ENCODE assay signal across 8 mouse cellular contexts in genomic region chr15:96642436-96643405, GRCm38 (mm10). TPM values are rescaled to one million over a fixed set of nuclear protein-coding genes. Genes with fewer than 3 reads are reported as not detected.
A peak's percentile ranks its signal among the peaks of the same experiment; 100 is the strongest.
DNase-seq lines count a peak whose midpoint lies in the region; ATAC-seq and TF ChIP-seq lines count a peak whose summit lies in the region.

Gene Slc38a1, minus strand, starts transcription at chr15:96642913.

- no peaks in the 10 kb centered on the region for H3K27me3 ChIP-seq in kidney, embryonic 14.5 days (ENCODE audit: control insufficient read depth, insufficient read depth, low read length)
- no peaks in the 10 kb centered on the region for H3K27me3 ChIP-seq in intestine, embryonic 14.5 days (replicated peaks; ENCODE audit: control insufficient read depth, insufficient read depth, low read length)
- no peaks in the 10 kb centered on the region for H3K27me3 ChIP-seq in limb, embryonic 14.5 days (ENCODE audit: control insufficient read depth, insufficient read depth, low read length)
- no peaks in the 10 kb centered on the region for H3K27me3 ChIP-seq in midbrain, embryonic 15.5 days (replicated peaks)

- DNase-seq in kidney, adult 11 months = no peak
- peak; percentile 85 to 88 for DNase-seq in cerebellum, postnatal 10 days
- DNase-seq in frontal cortex, postnatal 25 days (ENCODE audit: low spot score in 2 of 2) = peak; percentile 30 to 41
- DNase-seq in intestine, embryonic 14.5 days (ENCODE audit: low spot score) = peak; percentile 91
- peak; percentile 85 for DNase-seq in limb, embryonic 14.5 days (ENCODE audit: low spot score)
- DNase-seq in spleen, postnatal 14 days (ENCODE audit: low spot score in 2 of 2) = peak; percentile 42 to 57

- peak within 1 kb of the TSS; percentile 78 for H3K4me3 ChIP-seq in kidney, embryonic 14.5 days (ENCODE audit: low read length)
- peak within 1 kb of the TSS; percentile 77 for H3K4me3 ChIP-seq in intestine, embryonic 14.5 days (ENCODE audit: low read depth, low read length)
- H3K4me3 ChIP-seq in limb, embryonic 14.5 days (replicated peaks; ENCODE audit: low read length) = peak within 1 kb of the TSS; percentile 71
- peak within 1 kb of the TSS; percentile 97 for H3K4me3 ChIP-seq in midbrain, embryonic 15.5 days

- H3K9me3 ChIP-seq in kidney, embryonic 14.5 days (ENCODE audit: control insufficient read depth, low read length) = no peaks in the 10 kb centered on the region
- no peaks in the 10 kb centered on the region for H3K9me3 ChIP-seq in intestine, embryonic 14.5 days (ENCODE audit: control insufficient read depth, low read length)
- H3K9me3 ChIP-seq in limb, embryonic 14.5 days (ENCODE audit: control insufficient read depth, low read length) = no peaks in the 10 kb centered on the region
- no peaks in the 10 kb centered on the region for H3K9me3 ChIP-seq in midbrain, embryonic 15.5 days

- peak within 1 kb of the TSS; percentile 95 for H3K9ac ChIP-seq in kidney, embryonic 14.5 days (ENCODE audit: low read depth, low read length)
- peak within 1 kb of the TSS; percentile 88 for H3K9ac ChIP-seq in intestine, embryonic 14.5 days (ENCODE audit: low read length)
- H3K9ac ChIP-seq in limb, embryonic 14.5 days (ENCODE audit: low read depth, low read length, severe bottlenecking) = peak within 1 kb of the TSS; percentile 91
- peak within 1 kb of the TSS; percentile 100 for H3K9ac ChIP-seq in midbrain, embryonic 15.5 days

- peaks cover 19% of the 10 kb centered on the region; the same call in 1 of the 2 replicates for H3K4me1 ChIP-seq in kidney, embryonic 14.5 days (ENCODE audit: control insufficient read depth, insufficient read depth, low read length)
- peaks cover 3% of the 10 kb centered on the region; the same call in 1 of the 2 replicates for H3K4me1 ChIP-seq in intestine, embryonic 14.5 days (replicated peaks; ENCODE audit: control insufficient read depth, insufficient read depth, low read length)
- peaks cover 24% of the 10 kb centered on the region for H3K4me1 ChIP-seq in limb, embryonic 14.5 days (ENCODE audit: control insufficient read depth, insufficient read depth, low read length)
- H3K4me1 ChIP-seq in midbrain, embryonic 15.5 days = peaks cover 33% of the 10 kb centered on the region

- ATAC-seq in kidney, embryonic 14.5 days (ENCODE audit: low FRiP score, low TSS enrichment) = peak; percentile 69
- ATAC-seq in intestine, embryonic 14.5 days (replicated peaks; ENCODE audit: low FRiP score, low TSS enrichment, low read depth) = peak; percentile 79
- peak; percentile 74 for ATAC-seq in limb, embryonic 14.5 days (ENCODE audit: low FRiP score, low read depth)
- ATAC-seq in midbrain, embryonic 15.5 days (replicated peaks) = peak; percentile 84

- no peaks in the 10 kb centered on the region for H3K36me3 ChIP-seq in kidney, embryonic 14.5 days (ENCODE audit: control insufficient read depth, insufficient read depth, low read length)
- H3K36me3 ChIP-seq in intestine, embryonic 14.5 days (ENCODE audit: control insufficient read depth, insufficient read depth, low read length) = 0 out of 2 replicates have a peak, but pooled peaks cover 2% of the 10 kb centered on the region
- H3K36me3 ChIP-seq in limb, embryonic 14.5 days (ENCODE audit: control insufficient read depth, insufficient read depth, low read length) = no peaks in the 10 kb centered on the region
- H3K36me3 ChIP-seq in midbrain, embryonic 15.5 days (replicated peaks) = no peaks in the 10 kb centered on the region

- H3K27ac ChIP-seq in kidney, embryonic 14.5 days (ENCODE audit: low read depth, low read length) = peak within 1 kb of the TSS; percentile 98
- H3K27ac ChIP-seq in intestine, embryonic 14.5 days (ENCODE audit: low read depth) = peak within 1 kb of the TSS; percentile 97
- peak within 1 kb of the TSS; percentile 97 for H3K27ac ChIP-seq in limb, embryonic 14.5 days (replicated peaks; ENCODE audit: low read depth, low read length)
- peak within 1 kb of the TSS; percentile 100 for H3K27ac ChIP-seq in midbrain, embryonic 15.5 days

- TF ChIP-seq POLR2A in limb, embryonic 14.5 days (IDR thresholded peaks at IDR 0.05; ENCODE audit: borderline replicate concordance, extremely low read depth, insufficient read depth, insufficient read length) = peak; percentile 56; the same call in 1 of the 2 replicates

- under 1% methylated on average over 58 of the region's 70 CpGs for WGBS in kidney, embryonic 14.5 days
- WGBS in intestine, embryonic 14.5 days = under 1% methylated on average over 67 of the region's 70 CpGs
- WGBS in limb, embryonic 14.5 days = 0% methylated on average over 50 of the region's 70 CpGs
- under 1% methylated on average over 63 of the region's 70 CpGs for WGBS in midbrain, embryonic 15.5 days

- H3K4me2 ChIP-seq in kidney, embryonic 14.5 days (replicated peaks; ENCODE audit: low read depth, low read length) = peak within 1 kb of the TSS; percentile 96
- peak within 1 kb of the TSS; percentile 90 for H3K4me2 ChIP-seq in intestine, embryonic 14.5 days (ENCODE audit: low read length)
- peak within 1 kb of the TSS; percentile 69 for H3K4me2 ChIP-seq in limb, embryonic 14.5 days (replicated peaks; ENCODE audit: low read depth, low read length, severe bottlenecking)
- H3K4me2 ChIP-seq in midbrain, embryonic 15.5 days = peak within 1 kb of the TSS; percentile 65

RNA-seq across cellular contexts. Expression of gene Slc38a1, which starts in this region (rescaled TPM):
- 75.4 and 98.8 TPM in 2 replicates for polyA plus RNA-seq in kidney, embryonic 14.5 days (2014; fragmentation: Nextera tagmentation; extraction: Ambion mirVana)
- 124 and 126 TPM in 2 replicates for polyA plus RNA-seq in intestine, embryonic 14.5 days (2014; fragmentation: Nextera tagmentation; extraction: Ambion mirVana)
- polyA plus RNA-seq in limb, embryonic 14.5 days (2012; rRNA removed) = 50.4 and 59.8 TPM in 2 replicates
- polyA plus RNA-seq in limb, embryonic 14.5 days (2014; fragmentation: Nextera tagmentation; extraction: Ambion mirVana) = 57.7 and 69.6 TPM in 2 replicates
- polyA plus RNA-seq in midbrain, embryonic 15.5 days (2015; fragmentation: Nextera tagmentation; extraction: Ambion mirVana) = 132 and 144 TPM in 2 replicates
